Mouse (Mus musculus): ENCODE data around the gene 1700042G07Rik.

DNA sequence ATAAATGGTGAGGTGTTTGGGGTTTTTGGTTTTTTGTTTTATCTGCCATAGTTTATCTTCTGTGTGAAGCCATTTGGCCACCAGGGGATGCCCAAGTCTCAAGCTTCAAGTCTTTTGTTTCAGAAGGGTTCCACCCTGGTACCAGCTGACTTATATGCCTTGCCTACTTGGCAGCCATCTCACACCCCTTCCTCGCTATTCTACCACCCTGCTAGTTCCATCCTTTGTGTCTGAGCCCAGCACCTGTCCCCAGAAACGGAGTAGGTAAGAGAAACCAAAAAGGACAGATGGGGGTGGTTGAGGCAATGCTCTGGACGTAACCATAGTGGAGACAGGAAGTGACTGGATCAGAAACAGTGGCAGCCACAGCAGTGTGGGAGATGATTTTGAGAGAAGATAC is 13.3 kb upstream of the 1700042G07Rik start:
- TF ChIP-seq POLR2A (IDR thresholded peaks at IDR 0.05; ENCODE audit: low read depth, low read length) = no peak
- TF ChIP-seq CTCF (IDR thresholded peaks at IDR 0.05; ENCODE audit: borderline replicate concordance, insufficient read depth, low read length) = no peak
